Mouse (Mus musculus) Patski (cell line): Measurements from ENCODE around the gene Rasa4. TPM values are rescaled to one million over a fixed set of nuclear protein-coding genes. Genes with fewer than 3 reads are reported as not detected.
"Not testable (repeated sequence)": the region's sequence is repeated elsewhere in the genome, so short reads cannot be mapped to it uniquely, and the experiment has no call there.

Experiments used
- ATAC-seq: fragments of 100-300 bp; one replicate; pipeline ENCODE4 v1.8.0; 2021
- CTCF ChIA-PET: fragments of 350-600 bp; sonication (Branson Sonifier 250); formaldehyde crosslinking; loops from one replicate; lab custom pipeline; 2022; ENCODE audit warnings: inconsistent platforms; lab: Charles Lee
- POLR2A ChIA-PET: fragments of 350-600 bp; sonication (Branson Sonifier 250); formaldehyde crosslinking; loops from one replicate; lab custom pipeline; 2022; ENCODE audit warnings: antibody characterized with exemption, inconsistent platforms; lab: Charles Lee
- DNase-seq: peaks from one replicate; pipeline ENCODE4 v3.0.0-alpha.2; 2011; ENCODE audit warnings: low read depth, low spot score
- H3K27me3 ChIP-seq: fragments of 371-371 bp; one replicate; pipeline ENCODE4 v1.5.1; 2021
- CTCF ChIP-seq: fragments of 100-300 bp; IDR thresholded peaks from one replicate; pipeline ENCODE4 v1.5.1; 2021
- in situ Hi-C: fragments of 300-500 bp; cut with MboI; formaldehyde crosslinking; loops from 3 replicates; pipeline ENCODE4 v1.11.1; 2018; ENCODE audit warnings: low pct_unique_long_range_greater_than_20kb, mixed read lengths
- polyA plus RNA-seq: library from polyadenylated mRNA; unstranded; gene quantifications from one replicate; pipeline ENCODE4 v1.2.3, GENCODE M21; 2021

Rasa4 gene
- polyA plus RNA-seq, 1 experiment from 2014 or later = 8.7 TPM

GRCm38 (mm10) chr5:136061567-136061966, 22.1 kb upstream of the Rasa4 start:
- peak; percentile 99 for TF ChIP-seq CTCF
- peak; percentile 36 for ATAC-seq
- POLR2A ChIA-PET = no interaction called here

DNA sequence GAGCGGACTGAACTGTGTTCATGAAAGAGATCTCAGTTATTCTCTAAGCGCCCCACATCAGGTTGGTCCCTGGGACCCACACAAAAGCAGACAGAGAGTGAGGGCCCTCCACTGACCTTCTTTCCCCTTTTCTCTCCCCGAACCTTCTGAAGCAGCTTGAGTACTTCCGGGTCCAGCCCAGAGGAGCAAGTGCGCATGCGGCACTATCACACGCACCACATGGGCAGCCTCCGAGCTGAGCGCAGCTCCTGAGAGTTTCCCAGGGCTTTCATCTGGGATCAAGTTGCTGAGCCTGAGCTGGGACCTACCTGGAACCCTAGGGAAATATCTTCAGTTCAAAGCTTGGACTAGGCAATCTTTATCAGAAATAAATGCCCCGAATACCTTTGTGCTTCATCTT, 19.8 kb upstream of the Rasa4 start:
- CTCF ChIA-PET = interaction anchor here (1.2 to 1.7 kb wide), 2 partner anchors 19 to 78 kb away, joined by 3 read pairs; no protein-coding TSS in a partner anchor
- TF ChIP-seq CTCF = no peak
- no peak for DNase-seq
- no peak for ATAC-seq
- POLR2A ChIA-PET = no interaction called here
- in situ Hi-C loops = no loop called here
- H3K27me3 ChIP-seq = no peaks in the 10 kb centered on the region

More at GRCm38 (mm10) chr5:136061567-136061966, 22.1 kb upstream of the Rasa4 start:
- DNase-seq = no peak
- CTCF ChIA-PET = interaction anchor here (0.6 to 3.5 kb wide), 16 partner anchors 11 to 184 kb away, joined by 3 to 46 read pairs (median 3); no protein-coding TSS in a partner anchor
- H3K27me3 ChIP-seq = no peaks in the 10 kb centered on the region
- in situ Hi-C loops = no loop called here

DNA sequence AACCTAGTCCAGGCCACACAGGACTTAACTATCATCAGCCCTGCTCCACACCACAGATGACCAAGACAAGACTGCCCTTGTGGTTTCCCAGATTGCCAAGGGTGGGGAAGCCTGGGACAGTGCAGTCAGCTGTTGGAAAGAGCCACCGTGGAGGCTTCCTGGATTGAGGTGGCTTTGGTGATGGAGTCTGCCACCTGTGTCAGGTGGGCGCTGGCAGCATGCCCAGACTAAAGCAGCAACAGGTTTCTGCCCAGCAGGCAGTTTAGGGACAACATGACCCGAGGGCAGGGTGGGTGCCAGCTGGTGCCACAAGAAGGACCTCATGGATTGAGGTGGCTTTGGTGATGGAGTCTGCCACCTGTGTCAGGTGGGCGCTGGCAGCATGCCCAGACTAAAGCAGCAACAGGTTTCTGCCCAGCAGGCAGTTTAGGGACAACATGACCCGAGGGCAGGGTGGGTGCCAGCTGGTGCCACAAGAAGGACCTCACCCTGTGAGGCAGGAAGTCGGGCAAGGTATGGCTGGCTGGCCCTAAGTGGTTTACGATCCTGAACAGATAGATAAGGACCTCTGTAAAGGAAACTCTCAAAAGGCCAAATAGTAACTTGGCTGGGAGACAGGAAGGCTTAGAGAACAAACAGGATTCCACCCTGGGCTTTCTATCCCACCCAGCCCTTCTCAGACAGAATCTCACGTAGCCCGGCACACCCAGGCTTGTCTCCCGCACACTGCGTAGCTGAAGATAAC, 17.1 kb upstream of the Rasa4 start:
- in situ Hi-C loops, DNase-seq, H3K27me3 ChIP-seq, POLR2A ChIA-PET, ATAC-seq: not testable (repeated sequence)
- CTCF ChIA-PET = interaction anchor here (1.2 to 3.0 kb wide), 2 partner anchors 20 to 79 kb away, joined by 3 to 9 read pairs; no protein-coding TSS in a partner anchor

DNA sequence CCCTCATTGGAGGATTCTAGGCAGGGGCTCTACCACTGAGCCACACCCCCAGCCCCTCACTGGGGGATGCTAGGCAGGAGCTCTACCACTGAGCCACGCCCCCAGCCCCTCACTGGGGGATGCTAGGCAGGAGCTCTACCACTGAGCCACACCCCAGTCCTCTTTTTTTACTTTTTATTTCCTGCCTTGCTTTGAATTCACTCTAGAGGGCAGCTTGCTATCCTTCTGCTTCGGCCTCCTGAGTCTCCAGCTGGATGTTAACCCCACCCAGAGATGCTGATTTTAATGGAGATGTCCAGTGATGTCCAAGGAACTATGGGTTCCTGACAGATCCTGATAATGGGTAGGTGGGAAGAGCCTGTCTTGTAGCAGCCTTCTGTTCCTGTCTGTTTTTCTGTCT, 14.3 kb upstream of the Rasa4 start:
- no peak for TF ChIP-seq CTCF
- no peak for ATAC-seq
- POLR2A ChIA-PET = interaction anchor here (0.8 kb wide), 1 partner anchor 26 kb away, joined by 4 read pairs; no protein-coding TSS in a partner anchor
- CTCF ChIA-PET = no interaction called here
- H3K27me3 ChIP-seq = no peaks in the 10 kb centered on the region
- DNase-seq = no peak
- in situ Hi-C loops = no loop called here

- DNase-seq (no peak), ATAC-seq (no peak)
- no peak for TF ChIP-seq CTCF
- in situ Hi-C loops = no loop called here
- ChIA-PET POLR2A (no interaction called here), CTCF (no interaction called here)
- H3K27me3 ChIP-seq = no peaks in the 10 kb centered on the region
These were observed 10.7 kb upstream of the Rasa4 start for GRCm38 (mm10) chr5:136073051-136073450.

GRCm38 (mm10) chr5:136073526-136073925, 10.2 kb upstream of the Rasa4 start:
- in situ Hi-C loops = no loop called here
- no peak for TF ChIP-seq CTCF
- DNase-seq = no peak
- H3K27me3 ChIP-seq = no peaks in the 10 kb centered on the region
- POLR2A ChIA-PET = no interaction called here
- CTCF ChIA-PET = no interaction called here
- ATAC-seq = no peak

GRCm38 (mm10) chr5:136075076-136075475, 8.6 kb upstream of the Rasa4 start:
- ATAC-seq (no peak), DNase-seq (no peak)
- no peaks in the 10 kb centered on the region for H3K27me3 ChIP-seq
- TF ChIP-seq CTCF = no peak
- POLR2A ChIA-PET = no interaction called here
- CTCF ChIA-PET = no interaction called here
- in situ Hi-C loops = no loop called here

- in situ Hi-C loops = no loop called here
These were observed 7.4 kb upstream of the Rasa4 start for GRCm38 (mm10) chr5:136076284-136076683.

GRCm38 (mm10) chr5:136077001-136077550, 6.6 kb upstream of the Rasa4 start:
- TF ChIP-seq CTCF = no peak
- CTCF ChIA-PET = interaction anchor here (1.2 to 1.6 kb wide), 3 partner anchors 32 to 95 kb away, joined by 3 read pairs; no protein-coding TSS in a partner anchor
- DNase-seq = no peak
- in situ Hi-C loops = no loop called here
- no peak for ATAC-seq
- H3K27me3 ChIP-seq = no peaks in the 10 kb centered on the region
- POLR2A ChIA-PET = no interaction called here

More at GRCm38 (mm10) chr5:136076284-136076683, 7.4 kb upstream of the Rasa4 start:
- ChIA-PET POLR2A (no interaction called here), CTCF (interaction anchor here (0.6 to 1.6 kb wide), 2 partner anchors 31 to 43 kb away, joined by 3 read pairs; no protein-coding TSS in a partner anchor)
- ATAC-seq (no peak), DNase-seq (no peak)
- TF ChIP-seq CTCF = no peak
- no peaks in the 10 kb centered on the region for H3K27me3 ChIP-seq

- ChIA-PET POLR2A (no interaction called here), CTCF (interaction anchor here (1.5 kb wide), 1 partner anchor 50 kb away, joined by 3 read pairs; no protein-coding TSS in a partner anchor)
- in situ Hi-C loops = no loop called here
- TF ChIP-seq CTCF = no peak
- DNase-seq = no peak
- no peak for ATAC-seq
- H3K27me3 ChIP-seq = no peaks in the 10 kb centered on the region
These were observed 5.6 kb upstream of the Rasa4 start for GRCm38 (mm10) chr5:136078136-136078535.

- POLR2A ChIA-PET = no interaction called here
- in situ Hi-C loops = no loop called here
- DNase-seq = no peak
- no peaks in the 10 kb centered on the region for H3K27me3 ChIP-seq
- ATAC-seq = no peak
- TF ChIP-seq CTCF = no peak
- CTCF ChIA-PET = interaction anchor here (1.4 kb wide), 1 partner anchor 20 kb away, joined by 3 read pairs; no protein-coding TSS in a partner anchor
These were observed 1.4 kb upstream of the Rasa4 start for GRCm38 (mm10) chr5:136082345-136082744.
